Mouse (Mus musculus): ENCODE data around the gene Slc12a7.

GRCm38 (mm10) chr13:73693333-73693732 is 39.6 kb upstream of the Slc12a7 start:
- TF ChIP-seq CTCF (IDR thresholded peaks at IDR 0.05; ENCODE audit: low read depth), result no peak
- no peak for TF ChIP-seq EP300 (IDR thresholded peaks at IDR 0.05; ENCODE audit: low read depth)
